In the genomic region with DNA sequence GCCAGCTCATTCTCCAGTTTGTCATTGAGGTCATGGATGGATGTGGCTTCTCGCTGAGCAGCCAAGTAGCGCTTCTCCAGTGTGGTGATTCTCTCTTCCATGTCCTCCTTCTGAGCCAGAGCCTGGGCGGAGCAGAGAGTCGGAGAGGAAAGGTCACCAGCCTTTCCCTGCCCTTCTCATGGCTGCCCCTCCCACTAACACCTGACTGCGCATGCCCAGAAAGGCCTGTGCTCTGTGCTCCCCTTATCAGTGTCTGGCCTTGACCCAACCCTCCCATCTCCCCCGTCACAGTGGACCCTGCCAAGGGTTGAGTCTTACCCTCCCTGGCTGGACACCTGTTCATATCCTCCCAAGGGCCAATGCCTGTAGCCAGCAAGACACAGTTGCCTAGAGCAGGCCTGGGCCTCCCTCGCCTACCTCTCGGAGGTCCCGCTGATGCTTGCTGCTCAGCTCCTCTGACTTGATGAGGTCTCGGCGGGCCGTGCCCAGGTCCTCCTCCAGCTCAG, we compare ENCODE assay signal across 22 mouse cellular contexts. TPM values are rescaled to one million over a fixed set of nuclear protein-coding genes. Genes with fewer than 3 reads are reported as not detected.
"Had no signal": no experiment of that assay in that cellular context is flagged by ENCODE, and none has a peak within 500 bp of the region (broad histone marks: within the 10 kb centered on the region; RNA-seq: fewer than 3 reads in every experiment).

No protein-coding gene starts in this region.

- H3K36me3 ChIP-seq: liver, embryonic 12.5 days; midbrain, embryonic 10.5 days; midbrain, embryonic 15.5 days had no signal

- H3K9me3 ChIP-seq: limb, embryonic 15.5 days; liver, embryonic 12.5 days; midbrain, embryonic 10.5 days; midbrain, embryonic 15.5 days; neural tube, embryonic 12.5 days had no signal

- H3K27me3 ChIP-seq: limb, embryonic 15.5 days; midbrain, embryonic 15.5 days; neural tube, embryonic 12.5 days had no signal

- DNase-seq: lung, embryonic 14.5 days; lung, postnatal 10 days; lung, postnatal 4 days; retina, postnatal 1 day; right cerebral cortex, postnatal 25 days; thymus, postnatal 4 days had no signal

- H3K4me1 ChIP-seq: liver, embryonic 12.5 days; midbrain, embryonic 10.5 days; midbrain, embryonic 15.5 days; neural tube, embryonic 12.5 days had no signal

- H3K4me3 ChIP-seq: left cerebral cortex, adult 2 months; limb, embryonic 15.5 days; liver, embryonic 12.5 days; midbrain, embryonic 10.5 days; midbrain, embryonic 15.5 days; neural tube, embryonic 12.5 days had no signal

- H3K9ac ChIP-seq: limb, embryonic 15.5 days; liver, embryonic 12.5 days; lung, embryonic 14.5 days; midbrain, embryonic 15.5 days; neural tube, embryonic 12.5 days had no signal

- H3K27ac ChIP-seq: left cerebral cortex, adult 2 months; limb, embryonic 15.5 days; liver, embryonic 12.5 days; midbrain, embryonic 10.5 days; midbrain, embryonic 15.5 days; neural tube, embryonic 12.5 days had no signal

RNA-seq across cellular contexts. Expression of a gene that starts 37.1 kb away (rescaled TPM):
- total RNA-seq: layer of hippocampus, postnatal 25 days; left cerebral cortex, adult 2 months; left cerebral cortex, postnatal 14 days; megakaryocyte, adult 5-6 weeks; monocyte, adult 5-6 weeks; neutrophil, adult 5-6 weeks had no signal
- polyA plus RNA-seq: lung, embryonic 14.5 days; small intestine, adult 2 months had no signal

RNA-seq across cellular contexts. Expression of a gene that starts 58.8 kb away (rescaled TPM):
- total RNA-seq: layer of hippocampus, postnatal 25 days; left cerebral cortex, adult 2 months; left cerebral cortex, postnatal 14 days; megakaryocyte, adult 5-6 weeks; monocyte, adult 5-6 weeks had no signal
- polyA plus RNA-seq: kidney, embryonic 16.5 days; limb, embryonic 11.5 days; limb, embryonic 15.5 days; liver, embryonic 12.5 days; liver, embryonic 16.5 days; lung, embryonic 14.5 days; midbrain, embryonic 10.5 days; midbrain, embryonic 15.5 days; neural tube, embryonic 12.5 days; small intestine, adult 2 months; stomach, embryonic 16.5 days had no signal
